Mouse (Mus musculus) spleen, adult 18-20 months (tissue): Measurements from ENCODE around the gene Ap4s1.
A peak's percentile ranks its signal among the peaks of the same experiment; 100 is the strongest.
"Not testable (repeated sequence)": the region's sequence is repeated elsewhere in the genome, so short reads cannot be mapped to it uniquely, and the experiment has no call there.

Experiments used
- DNase-seq, 2 experiments: peaks; one replicate each; pipeline ENCODE4 v3.0.0; 2022; ENCODE audit warnings: mixed read lengths in 2 of 2

The Ap4s1 gene

DNA sequence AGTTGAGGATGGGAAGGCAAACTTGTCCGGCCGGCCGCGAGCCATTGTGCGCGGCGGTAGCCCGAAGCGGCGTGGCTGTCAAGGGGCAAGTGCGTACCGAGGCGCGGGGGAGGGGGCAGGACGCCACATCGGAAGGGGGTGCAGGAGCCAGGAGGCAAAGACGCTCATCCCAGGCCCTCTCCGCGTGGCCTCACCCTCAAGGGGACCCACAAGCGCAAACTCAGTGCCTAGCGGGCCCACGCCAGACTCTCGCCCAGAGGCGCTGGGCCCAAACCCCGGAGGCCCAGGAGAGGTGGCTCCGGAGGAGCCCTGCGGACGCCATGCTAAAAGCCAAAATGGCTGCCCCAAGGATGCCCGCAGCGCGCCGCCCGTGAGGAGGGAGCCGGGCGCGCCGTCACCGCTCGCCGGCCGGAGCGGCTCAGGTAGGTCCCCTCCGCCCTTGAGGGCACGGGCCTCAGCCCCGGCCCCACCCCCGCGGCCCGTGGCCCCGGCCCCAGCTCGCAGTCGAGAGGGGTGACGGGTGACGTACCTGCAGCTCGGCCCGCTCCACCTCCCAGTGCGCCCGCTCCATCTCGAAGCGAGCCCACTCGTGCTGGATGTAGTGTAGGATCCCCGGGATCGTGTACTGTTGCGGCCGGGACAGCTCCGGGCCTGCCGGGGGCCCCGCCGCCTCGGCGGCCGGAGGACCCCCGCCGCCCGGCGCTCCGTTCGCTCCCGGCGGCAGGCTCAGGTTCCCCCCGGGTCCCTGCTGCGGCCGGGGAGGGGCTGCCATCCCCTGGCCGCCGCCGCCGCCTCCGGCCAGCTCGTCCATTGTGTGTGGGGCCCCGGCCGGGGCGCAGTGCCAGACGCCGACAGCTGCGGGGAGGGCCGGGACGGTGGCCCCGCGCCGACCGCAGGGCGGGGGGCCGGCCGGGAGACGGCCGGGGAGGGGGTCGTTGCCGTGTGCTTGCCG lies at the start of gene Ap4s1:
Ap4s1 (plus strand) TSS at position 141 of the 952 bp plus-strand sequence.
- peak; percentile 58 to 73 for DNase-seq

DNA sequence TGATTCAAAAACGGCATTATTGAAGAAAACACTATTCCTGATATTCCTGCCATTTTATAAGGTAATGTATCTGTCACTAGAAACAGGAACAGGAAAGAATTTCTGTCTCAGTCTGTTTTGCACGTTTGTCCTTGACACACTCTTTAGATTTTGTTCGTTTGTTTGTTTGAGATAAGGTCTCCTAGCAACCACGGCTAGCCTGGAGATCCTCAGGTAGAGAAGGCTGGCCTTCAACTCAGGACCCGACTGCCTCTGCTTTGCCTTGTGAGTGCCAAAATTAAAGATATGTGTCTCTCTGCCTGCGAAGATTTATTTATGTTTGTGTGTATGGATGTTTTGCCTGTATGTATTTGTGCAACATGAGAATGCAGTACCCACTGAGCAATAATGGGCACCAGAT lies 49.0 kb upstream of the Ap4s1 start:
- no peak for DNase-seq

DNA sequence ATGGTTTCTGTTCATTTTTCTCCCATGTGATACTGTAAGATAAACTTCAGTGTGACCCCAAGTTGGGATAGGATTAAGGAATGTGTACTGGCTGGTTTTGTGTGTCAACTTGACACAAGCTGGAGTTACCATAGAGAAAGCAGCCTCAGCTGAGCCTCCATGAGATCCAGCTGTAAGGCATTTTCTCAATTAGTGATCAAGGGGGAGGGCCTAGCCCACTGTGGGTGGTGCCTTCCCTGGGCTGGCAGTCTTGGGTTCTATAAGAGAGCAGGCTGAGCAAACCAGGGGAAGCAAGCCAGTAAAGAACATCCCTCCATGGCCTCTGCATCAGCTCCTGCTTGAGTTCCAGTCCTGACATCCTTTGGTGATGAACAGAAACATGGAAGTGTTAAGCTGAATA lies 41.4 kb upstream of the Ap4s1 start:
- DNase-seq = not testable (repeated sequence)

DNA sequence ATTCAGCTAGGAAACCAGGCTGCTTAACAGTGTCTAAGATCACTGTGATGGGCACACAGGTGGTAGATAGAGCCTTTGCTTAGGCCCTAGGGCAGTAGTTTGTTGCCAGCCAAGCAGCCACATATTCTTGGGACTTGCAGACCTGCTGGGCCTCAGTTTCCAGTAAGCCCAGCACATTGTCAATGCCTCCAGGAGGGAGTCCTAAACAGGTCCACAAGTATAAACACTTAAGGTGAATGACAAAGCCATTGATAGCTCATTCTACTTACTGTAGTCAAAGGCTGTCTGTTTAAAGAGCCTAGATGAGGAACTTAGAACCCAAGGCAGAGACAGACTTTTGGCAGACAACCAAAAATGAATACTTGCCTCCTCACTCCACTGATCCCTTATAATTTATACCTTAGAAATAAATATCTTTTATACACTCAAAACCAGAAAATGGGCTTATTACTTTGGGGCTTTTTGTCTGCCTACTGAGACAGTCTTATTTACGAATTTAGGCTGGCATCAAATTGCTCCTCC lies 34.8 kb upstream of the Ap4s1 start:
- no peak for DNase-seq

DNA sequence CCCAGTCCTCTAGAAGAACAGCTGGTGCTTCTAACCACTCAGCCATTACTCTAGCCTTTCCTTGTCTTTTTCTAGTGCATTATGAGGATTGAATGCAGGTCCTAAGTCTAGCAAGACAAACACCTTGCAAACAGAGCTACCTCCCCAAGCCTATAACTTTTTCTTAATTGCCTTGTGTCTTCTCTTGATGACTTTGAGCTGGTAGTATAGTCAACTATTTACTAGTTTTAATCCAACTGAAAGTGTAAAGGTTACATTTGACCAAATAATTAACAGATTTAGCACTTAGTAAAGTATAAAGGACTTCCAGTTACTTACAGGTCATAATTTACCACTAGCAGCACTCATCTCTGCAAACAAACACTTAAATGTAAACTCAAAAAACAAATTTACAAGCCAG lies 27.8 kb upstream of the Ap4s1 start:
- no peak for DNase-seq

DNA sequence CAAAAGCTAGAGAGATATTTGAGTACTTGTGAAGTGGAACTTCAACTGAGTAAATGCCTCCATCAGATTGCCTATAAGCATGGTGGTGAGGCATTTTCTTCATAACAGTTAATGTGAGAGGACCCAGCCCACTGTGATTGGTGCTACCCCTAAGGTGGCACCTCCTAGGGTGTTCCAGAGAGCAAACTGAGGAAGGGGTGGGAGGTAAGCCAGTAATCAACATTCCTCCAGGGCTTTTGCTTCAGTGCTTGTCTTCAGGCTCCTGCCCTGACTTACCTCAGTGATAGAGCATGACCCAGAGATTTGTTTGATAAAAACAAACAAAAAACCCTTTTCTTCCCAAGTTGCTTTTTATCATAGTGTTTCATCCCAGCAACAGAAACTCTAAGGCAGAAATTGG lies 26.9 kb upstream of the Ap4s1 start:
- no peak for DNase-seq

DNA sequence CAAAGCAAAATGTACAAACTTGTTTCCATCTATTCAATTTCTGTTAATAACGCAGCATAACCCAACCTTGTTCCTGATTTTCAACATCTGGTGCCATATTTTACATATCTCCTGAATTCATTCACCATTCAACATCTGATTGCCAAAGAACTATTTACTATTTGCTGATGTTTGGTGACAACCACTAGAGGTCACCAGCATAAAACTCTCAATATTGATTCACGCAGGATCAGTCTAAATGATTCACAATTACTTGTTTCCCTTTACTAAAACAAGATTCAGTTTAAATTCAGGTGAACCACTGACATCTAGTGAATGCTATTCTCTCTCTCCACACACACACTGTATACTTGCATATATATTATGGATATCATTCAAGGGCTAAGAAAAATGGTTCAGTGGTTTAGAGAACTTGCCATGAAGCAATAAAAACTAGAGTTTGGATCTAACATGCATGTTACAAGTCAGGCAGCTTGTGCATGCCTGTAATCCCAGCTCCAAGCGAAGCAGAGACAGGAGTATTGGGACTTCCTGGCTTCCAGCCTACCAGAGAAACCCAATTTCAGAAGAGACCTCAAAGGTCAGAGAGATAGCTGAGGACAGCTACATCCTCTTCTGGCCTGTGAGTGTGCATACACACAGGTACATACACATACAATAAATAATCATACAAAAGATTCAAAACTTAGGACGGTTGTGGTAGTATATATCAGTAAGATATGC lies 24.0 kb upstream of the Ap4s1 start:
- no peak for DNase-seq

DNA sequence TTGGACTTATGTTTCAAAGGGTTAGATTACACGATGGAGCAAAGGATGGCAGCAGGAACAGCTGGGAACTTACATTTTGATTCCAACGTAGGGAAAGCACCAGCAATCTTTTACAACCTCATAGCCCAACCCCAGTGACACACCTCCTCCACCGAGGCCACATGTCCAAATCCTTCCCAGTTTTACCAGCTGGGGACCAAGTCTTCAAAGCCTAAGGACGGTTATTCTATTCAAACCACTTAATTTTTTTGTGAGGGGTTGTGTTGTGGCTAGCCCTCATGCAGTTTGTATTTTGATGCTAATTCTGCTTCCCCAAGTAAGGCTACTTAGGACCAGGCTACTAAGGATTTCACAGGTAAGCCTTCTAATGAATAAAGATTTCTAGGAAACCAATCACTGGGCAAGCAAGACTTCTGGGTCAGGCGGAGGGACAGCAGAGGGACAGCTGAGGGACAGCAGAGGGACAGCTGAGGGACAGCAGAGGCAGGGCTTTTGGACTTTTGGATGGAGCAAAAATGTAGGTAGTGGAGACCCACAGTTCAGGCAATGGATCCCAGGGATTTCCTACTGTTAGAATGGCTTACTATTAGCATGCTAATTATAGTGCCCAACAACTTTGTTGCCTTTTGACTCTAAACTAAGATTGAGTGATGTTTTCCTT lies 19.5 kb upstream of the Ap4s1 start:
- no peak for DNase-seq

DNA sequence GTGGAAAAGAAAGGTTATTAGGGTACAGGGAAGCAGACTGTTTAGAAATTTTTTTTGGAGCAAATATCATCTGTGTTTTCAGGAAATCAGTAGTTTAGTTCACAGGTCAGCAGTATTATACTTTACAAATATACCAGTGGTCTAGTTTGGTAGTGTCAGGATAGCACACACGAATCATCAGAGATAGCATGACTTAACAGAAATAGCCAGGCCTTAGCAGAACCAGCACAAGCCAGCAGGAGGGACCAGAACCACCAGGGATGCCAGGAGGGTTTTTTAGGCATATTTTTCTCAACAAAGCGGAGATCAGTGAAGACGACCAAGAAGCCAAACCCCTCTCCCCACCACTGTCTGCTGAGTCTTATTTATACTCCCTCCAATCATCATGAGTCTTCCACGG lies 17.6 kb upstream of the Ap4s1 start:
- DNase-seq = no peak

DNA sequence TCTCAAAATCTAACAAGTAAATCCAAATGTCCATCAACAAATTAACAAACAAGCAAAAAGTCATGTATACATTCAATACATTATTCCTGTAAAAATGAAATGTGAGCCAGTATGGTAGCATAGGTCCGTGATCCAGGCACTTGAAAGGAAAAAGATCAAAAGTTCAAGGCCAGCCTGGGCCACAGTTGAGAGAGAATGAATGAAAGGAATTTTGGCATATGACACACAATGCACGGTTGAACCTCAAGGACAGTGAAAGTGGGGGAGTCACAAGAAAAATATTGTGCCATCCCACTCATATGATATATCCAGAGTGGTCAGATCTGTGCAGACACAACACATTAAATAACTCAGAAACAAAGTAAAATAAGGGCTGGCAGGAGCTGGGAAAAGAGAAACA lies 14.4 kb upstream of the Ap4s1 start:
- no peak for DNase-seq

DNA sequence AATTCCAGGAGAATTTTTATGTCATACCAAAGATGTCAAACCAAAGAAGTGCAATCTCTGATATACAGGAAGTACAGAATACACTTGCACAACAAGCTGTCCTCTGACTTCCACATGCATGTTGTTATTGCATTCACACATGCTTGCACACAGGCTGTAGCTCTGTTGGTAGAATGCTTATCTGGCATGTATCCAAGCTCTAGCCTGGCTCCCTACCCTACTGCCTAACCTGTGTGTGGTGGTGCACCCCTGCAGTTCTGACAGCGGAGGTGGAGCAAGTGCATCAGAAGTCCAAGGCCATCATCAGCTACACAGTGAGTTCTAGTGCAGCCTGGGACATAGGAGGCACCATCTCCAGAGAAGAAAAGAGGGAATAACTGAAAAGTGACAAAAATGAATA lies 12.0 kb upstream of the Ap4s1 start:
- DNase-seq = no peak

DNA sequence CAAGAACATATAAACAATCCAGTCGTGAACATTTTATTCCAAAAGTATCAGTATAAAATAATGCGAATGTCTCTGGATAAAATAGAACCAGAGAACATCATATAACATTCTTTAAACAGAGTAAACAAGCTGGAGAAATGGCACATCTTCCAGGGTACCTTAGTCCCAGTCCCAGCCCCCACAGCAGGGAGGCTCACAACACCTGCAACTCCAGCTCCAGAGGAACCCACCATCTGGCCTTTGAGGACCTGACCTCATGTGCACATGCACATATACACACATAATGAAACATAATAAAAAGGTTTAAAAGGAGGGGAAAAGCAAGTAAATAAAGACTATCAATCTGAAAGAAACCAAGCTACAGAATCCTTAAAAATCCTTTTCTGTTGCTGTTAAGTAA lies 2.3 kb upstream of the Ap4s1 start:
- no peak for DNase-seq

DNA sequence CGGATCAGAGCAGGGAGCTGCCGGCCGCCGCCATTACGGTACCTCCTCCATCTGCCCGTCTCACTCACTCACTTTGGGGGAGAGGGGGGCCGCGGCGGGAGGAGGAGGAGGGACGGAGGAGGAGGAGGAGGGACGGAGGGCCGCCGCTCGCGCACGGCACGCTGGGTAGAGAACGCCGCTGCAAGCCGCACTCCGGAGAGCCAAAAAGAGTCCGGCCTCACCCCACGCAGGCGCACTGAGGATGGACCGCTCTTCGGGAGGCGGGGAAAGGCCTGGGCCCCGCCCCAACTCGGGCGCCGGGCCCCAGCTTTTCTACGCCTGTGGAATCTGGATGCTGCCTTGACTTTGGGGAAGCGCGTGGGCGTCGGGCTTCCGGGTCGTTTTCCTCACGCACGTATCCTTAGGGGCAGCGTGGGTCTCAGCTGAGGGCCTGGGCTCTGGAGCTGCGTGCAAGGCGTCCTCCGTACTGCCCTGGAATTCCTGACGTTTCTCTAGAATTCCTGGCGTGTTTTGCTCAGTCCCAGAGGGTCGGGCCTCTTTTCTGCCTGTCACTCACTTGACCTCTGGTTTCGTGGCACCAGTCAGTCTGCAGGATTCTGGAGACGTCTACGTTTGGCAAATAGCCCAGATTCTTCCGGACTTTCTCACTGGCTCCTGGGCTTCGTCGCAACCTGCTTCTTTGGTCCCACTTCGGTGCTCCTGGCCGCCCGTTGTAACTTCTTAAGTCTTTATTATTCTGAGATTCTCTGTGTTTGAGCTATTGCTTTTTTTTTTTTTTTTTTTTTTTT lies 1.2 kb downstream of the Ap4s1 start, which contains the start of gene Strn3:
Strn3 (minus strand) TSS at position 53 of the 788 bp plus-strand sequence.
- DNase-seq = peak; percentile 90 to 94

DNA sequence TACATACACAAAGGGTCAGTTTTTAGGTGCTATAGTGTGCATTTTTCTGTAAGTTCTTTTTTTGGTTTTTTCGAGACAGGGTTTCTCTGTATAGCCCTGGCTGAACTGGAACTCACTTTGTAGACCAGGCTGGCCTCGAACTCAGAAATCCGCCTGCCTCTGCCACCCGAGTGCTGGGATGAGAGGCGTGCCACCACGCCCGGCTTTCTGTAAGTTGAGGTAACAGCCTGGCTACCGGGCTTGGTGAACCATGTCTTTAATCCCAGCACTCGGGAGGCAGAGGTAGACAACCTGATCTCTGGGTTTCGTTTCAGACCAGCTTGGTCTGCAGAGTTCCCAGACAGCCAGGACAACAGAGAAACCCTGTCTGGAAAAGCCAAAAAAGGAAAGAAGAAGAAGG lies 2.0 kb downstream of the Ap4s1 start:
- DNase-seq = peak in 1 of 2 experiments; percentile 7

DNA sequence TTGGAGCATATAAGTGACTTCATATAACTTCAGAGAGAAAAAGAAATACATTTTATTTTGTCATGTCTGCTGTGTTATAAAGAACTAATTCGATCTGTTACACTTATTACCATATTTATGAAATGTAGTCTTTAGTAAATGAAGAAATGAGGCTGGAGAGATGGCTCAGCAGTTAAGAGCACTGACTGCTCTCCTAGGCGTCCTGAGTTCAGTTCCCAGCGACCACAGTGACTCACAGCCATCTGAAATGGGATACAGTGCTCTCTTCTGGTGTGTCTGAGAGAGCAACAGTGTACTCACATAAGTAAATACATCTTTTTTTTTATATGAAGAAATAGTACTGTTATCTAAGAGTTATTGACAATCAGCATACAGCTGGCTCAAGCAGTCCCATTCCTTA lies 2.6 kb downstream of the Ap4s1 start:
- no peak for DNase-seq

DNA sequence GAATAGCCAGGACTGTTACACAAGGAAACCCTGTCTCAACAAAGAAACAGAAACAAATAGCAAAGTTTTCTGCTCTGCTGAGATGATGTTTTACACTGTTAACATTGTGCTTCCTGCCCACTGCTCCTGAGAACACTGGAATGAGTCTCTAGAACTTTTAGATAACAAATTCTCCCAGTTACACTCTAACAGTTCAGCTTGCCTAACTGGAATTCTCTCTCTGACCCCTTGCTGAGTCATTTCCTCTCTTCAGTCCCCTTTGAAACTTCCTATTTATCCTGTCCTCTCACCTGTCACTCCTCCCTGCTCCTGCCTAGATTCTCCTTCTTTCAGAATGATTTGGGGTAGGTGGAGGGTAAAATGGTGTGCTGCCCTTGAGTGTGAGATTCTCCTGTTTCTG lies 3.3 kb downstream of the Ap4s1 start:
- no peak for DNase-seq

DNA sequence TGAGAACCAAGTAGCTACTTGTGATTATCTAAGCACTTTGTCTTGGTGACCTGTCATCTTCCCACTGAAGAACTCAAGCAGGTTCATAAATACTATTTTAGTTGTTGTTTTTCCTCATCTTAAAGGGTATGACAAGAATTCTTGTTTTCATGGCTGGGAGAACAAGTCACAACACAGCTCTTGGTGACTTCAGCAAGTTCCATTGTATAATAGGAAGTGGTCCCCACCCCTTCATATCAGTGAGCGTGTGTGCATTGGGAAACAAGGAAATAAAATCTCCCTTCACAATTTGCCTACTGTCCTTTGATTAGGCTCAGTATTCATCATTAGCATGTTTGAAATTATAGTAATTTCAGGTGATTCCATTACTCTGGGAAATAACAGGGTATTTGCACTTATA lies 4.1 kb downstream of the Ap4s1 start:
- no peak for DNase-seq

DNA sequence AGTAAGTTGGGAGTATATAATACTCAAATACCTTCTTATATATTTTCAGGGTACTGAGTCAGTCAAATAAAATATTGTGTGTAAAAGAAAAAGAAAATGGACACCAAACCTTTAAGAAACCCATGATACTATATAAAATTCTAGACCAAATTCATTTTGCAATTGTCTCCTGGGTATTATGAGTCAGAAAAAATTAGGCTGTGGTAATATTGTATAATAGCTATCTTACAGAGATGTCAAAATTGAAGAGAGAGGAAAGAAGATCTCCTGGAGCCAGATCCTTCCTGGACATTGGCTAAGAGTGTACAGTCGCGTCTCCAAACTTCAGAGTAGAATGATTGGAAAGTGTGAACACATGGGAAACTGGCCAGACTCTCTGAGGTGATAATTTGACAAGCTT lies 5.3 kb downstream of the Ap4s1 start:
- no peak for DNase-seq

DNA sequence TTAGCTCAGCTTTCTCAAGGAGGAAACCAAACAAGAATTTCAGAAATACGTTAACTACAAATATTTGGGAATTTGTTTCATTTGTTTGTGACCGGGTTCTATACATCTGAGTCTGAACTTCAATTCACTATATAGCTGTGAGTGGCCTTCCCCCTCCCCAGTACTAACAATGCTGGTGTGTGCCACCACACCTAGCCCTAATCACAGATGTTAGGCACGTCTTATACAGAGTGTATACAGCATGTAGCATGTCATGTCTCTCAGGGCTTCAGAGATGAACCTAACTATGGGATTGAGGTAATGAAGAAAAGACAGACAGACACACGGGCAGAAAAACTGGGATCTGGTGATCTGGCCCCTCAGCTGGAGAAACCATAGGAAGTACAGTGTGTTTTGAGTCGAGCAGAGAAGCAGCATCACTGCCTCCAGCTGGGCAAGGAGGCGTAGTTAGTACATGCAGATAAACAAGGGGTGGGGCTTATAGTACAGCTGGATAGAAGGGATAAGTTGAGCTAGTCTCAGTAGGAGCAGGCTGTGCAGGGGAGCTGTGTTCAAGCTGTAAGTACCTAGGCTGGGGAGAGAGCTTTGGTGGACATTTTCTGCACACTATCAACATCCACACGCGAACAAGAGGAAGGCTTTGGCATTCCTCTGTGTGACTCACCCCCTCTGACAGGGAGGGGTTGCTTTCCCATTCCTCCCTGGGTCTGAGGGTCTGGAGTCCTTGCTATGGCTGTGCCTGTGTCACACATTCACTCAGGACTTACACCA lies 9.0 kb downstream of the Ap4s1 start:
- DNase-seq = no peak

DNA sequence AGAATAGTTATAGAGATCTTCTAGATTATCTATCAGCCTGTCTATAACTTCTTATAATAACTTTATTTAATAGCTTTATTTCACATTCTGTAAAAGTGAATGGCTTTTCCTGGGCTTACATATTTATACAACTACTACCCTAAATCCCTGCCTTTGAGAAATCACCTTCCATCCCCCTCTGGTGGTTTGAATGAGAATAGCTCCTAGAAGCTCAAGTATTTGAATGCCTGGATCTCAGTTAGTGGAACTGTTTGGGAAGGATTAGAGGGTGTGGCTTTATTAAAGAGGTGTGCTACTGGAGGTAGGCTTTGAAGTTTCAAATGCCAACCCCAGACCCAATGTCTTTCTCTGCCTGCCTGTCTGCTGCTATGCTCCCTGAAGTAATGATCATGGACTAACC lies 10.9 kb downstream of the Ap4s1 start:
- DNase-seq = no peak

DNA sequence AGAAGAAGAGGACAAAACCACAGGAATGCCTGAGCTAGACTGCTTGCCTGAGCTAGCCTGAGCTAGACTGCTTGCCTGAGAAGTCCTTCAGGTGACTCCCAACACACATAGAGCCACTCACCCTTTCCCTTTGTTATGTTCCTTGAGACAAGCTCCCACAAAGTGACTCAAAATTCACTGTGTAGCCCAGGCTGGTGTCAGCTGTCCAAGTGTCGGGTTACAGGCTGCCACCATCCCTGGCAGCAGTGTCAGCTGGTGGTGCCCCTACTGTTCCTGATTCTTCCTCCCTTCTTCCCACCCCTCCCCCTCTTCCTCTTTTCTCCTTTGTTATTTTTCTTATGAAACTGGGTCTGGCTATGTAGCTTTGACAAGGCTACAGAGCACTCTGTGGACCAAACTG lies 13.0 kb downstream of the Ap4s1 start:
- DNase-seq = no peak

DNA sequence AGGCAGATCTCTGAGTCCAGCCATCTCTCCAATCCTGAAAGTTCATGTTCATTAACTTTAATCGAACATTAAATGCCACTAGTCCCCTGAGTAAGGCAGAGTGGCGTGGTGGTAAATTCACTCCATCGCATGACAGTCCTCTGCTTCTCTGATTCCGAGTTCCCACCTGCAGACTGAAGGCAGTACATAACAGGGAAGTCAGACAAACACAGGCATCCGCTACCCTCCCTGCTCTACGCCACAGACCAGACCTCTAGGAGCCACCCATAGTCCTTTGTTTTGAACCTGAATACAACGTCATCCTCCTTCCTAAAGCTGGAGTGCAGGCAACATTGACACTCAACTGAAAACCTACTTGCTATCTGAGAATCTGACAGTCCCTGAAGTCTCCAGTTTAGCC lies 13.7 kb downstream of the Ap4s1 start:
- no peak for DNase-seq
